Mouse (Mus musculus): ENCODE measurements around the gene Gm6899.

DNA sequence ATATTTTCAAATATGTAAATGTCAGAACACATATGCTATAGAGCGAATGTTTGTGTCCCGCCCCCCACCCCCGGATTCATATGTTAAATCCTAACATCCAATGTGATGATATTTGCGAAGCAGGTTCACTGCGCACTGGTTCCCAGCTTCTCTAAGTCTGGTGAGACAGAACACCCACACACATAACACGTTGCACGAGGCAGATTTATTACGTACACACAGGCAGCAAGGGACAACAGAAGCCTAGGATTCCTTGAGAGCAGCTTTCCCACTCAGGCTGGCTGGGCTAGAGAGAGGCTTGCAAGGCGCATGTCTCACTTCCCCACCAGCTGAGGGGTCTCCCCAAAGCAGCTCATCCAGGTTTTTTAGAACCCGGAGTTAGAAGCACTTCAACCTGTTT is 15.8 kb downstream of the Gm6899 start:
- TF ChIP-seq HCFC1 (IDR thresholded peaks at IDR 0.05; ENCODE audit: borderline replicate concordance, insufficient read depth, low read length), result no peak
- TF ChIP-seq ZC3H11A (IDR thresholded peaks at IDR 0.05; ENCODE audit: borderline replicate concordance, low read depth, low read length), result no peak
- TF ChIP-seq CHD2 (IDR thresholded peaks at IDR 0.05; ENCODE audit: low read depth, low read length), result no peak
- TF ChIP-seq ZNF384 (IDR thresholded peaks at IDR 0.05; ENCODE audit: low read depth, low read length), result no peak
- no peak for TF ChIP-seq MAFK (IDR thresholded peaks at IDR 0.05; ENCODE audit: insufficient read depth, low read depth, low read length)

All from ES-E14 (cell line).